Mouse (Mus musculus) lung, adult 18-20 months (tissue): ENCODE data around the gene D17Wsu92e.

Source experiments
- DNase-seq, 2 experiments: peaks; one replicate each; pipeline ENCODE4 v3.0.0; 2022; ENCODE audit warnings: mixed read lengths in 2 of 2

Gene D17Wsu92e

DNA sequence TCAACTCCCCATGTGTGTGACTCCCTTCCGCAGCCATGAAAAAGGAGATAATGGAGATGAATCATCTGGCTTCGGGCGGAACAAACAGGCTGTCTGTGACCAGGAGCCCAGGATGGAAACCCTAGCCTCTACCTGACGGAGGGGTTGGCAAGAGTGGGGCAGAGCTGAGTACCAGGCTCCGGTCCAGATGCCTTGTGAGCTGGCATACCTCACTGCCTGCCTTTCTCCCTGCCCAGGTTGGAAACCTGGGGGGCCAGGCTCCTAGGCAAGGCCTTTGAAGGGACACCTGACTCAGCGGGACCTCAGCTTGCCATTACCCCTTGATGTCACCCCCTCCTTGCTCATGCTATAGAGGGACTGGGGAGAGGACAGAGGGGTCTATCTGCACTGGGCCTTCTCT lies 79.5 kb downstream of the D17Wsu92e start:
- DNase-seq = no peak

DNA sequence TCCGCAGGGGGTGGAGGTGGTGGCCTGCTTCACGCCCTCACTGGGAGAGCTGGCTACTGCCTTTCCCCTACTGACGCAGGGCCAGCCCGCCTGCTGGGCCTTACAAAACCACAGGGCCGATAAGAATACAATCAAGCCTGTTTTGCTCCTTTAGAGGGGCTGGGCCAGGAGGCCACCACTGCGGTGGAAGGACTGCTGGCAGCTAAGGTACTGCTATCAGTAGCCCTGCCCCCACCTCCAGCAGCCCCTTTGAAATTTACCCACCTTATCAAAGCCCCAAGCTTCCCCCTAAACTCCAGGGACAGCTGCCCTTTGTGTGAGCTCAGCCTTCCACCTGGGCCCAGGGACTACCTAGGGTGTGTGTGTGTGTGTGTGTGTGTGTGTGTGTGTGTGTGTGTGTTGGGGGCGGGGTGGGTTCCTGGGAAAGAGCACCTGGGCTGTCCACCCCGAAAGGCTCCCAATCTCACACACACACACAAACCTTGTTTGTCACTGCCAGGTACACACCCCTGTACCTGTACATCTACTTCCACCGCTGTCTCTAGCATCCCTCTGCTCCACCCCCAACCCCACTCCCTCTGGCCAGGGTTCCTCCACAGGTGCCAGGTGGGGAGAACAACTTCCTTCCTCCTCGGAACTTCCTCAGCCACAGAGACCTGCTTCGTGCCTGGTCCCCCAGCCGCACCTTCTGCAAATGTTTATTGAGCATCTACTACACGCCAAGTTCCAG lies 85.9 kb downstream of the D17Wsu92e start:
- no peak for DNase-seq

DNA sequence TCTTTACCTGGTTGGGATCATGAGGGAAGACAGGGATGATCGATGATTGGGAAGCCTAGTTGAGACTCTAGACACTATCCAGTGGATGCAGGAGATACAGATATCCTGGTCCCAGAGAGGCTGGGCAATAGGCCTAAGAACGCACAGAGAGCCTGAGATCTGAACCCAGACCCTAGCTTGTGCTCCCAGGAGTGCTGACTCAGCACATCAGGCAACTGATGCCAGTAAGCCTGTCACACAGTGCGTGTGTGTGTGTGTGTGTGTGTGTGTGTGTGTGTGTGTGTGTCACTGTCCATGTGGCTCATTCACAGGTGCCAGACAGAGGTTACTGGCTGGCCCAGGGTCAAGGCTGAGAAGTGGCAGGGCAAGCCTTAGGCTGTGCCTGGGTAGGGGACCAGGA lies 87.8 kb downstream of the D17Wsu92e start:
- DNase-seq = no peak

DNA sequence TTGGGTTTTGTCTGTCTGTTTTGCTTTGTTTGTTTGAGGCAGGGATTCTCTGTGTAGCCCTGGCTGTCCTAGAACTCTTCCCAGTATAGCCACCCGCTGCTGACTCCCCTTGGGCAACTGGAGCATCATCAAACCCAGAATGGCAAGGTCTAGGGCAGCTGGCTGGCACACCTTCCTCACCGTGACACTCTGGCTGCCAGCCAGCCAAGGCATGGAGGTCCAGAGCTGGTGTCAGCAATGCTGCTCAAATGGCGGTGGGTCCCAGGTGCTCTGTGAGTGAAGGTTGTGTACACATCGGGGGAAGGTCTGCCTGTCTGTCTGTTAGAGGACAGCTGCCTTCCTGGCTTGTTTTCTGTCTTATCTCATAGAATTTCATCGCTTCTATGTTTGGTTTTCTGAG lies 88.3 kb downstream of the D17Wsu92e start:
- no peak for DNase-seq

DNA sequence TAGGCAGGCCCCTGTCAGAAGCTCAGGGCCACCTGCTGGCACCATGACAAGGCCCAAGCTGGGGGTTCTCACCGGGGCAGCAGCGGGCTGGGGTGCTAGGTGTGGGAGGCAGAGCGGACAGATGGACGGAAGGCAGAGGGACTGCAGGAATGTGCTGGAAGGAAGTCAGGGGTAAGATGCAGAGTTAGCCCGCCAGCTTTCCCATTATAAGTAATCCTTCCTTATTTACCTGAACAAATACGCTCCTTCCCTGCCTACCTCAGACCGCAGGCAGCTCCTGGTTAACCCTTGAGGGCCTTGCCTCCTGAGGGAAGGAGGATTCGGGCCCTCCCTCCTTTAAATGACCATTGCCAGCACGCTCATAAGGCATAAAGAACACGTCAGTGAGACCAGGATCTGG lies 91.7 kb downstream of the D17Wsu92e start, which contains the start of gene Spdef:
TSS of gene Spdef (minus strand) at position 186 of the 400 bp plus-strand sequence.
- no peak for DNase-seq

DNA sequence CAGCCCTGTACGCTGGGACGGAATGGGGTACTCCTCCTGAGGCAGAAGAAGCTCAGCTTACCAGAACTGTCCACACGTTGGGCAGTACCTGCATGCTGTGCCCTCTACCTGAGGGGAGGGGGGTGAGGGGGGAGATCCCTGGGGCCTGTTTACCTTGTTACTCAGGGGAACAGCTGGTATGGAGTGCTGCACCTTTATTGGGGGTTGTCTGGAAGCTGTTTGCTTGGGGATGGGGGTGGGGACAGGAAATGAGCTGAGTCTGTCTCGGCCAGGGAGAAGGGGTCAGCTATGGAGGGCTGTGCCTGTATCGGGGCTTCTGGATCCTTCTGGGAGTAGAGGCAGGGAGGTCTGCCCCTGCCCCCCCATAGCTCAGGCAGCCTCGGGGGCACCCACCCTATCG lies 93.9 kb downstream of the D17Wsu92e start:
- DNase-seq = no peak

DNA sequence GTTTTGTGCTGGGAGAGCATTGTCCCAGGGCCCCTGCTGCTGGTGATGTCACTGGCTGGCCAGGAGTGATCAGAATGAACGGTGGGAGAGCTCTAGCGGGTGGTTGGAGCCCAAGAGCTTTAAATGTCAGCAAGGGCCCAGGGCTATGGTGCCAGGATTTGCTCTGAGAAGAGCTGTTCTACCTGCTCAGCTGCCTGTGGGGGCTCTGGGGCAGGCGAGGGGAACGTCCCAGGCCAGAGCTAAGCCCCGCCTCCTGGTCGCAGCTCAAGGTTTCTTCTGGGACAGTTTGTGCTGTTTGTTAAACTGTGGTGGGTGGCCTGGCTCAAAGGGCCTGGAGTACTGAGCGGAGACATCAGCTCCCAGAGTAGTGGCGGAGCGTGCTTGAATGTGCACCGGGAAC lies 95.0 kb downstream of the D17Wsu92e start:
- no peak for DNase-seq

DNA sequence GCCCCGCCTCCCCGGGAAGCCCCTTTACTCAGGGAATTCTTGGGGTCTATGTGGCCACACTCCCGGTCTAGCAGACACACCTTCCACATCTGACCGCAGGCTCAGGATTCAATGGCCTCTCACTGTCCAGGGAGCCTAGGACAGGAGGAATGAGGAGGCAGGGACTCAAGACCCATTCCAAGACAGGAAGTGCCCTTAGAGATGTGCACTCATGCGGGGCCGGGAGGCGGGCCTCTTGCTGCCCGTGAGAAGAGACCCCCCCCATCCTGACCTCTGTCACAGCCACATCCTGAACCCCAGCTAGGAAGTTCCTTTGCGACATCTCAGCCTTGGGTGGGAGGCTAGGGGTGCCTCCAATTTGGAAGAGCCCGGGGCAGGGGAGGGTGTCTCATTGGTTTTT lies 95.4 kb downstream of the D17Wsu92e start:
- no peak for DNase-seq

DNA sequence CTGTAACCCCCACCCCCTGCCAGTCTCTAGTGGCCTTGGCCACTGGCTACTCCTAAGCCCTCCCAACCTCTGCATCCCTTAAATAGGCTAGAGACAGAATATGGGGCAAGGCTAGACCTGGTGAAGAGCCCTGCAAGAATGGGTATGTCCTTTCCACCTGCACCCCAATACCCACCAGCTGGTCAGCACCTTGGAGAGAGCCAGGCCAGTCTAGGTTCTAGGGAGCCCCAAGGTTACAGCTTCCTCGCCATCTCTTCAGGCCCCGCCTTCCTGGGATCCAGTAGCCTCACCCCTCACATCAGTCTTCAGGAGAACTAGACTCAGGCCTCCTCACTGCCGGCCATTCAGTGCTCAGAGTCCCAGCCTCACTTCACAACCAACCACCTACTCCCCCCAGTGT lies 96.1 kb downstream of the D17Wsu92e start:
- DNase-seq = no peak

DNA sequence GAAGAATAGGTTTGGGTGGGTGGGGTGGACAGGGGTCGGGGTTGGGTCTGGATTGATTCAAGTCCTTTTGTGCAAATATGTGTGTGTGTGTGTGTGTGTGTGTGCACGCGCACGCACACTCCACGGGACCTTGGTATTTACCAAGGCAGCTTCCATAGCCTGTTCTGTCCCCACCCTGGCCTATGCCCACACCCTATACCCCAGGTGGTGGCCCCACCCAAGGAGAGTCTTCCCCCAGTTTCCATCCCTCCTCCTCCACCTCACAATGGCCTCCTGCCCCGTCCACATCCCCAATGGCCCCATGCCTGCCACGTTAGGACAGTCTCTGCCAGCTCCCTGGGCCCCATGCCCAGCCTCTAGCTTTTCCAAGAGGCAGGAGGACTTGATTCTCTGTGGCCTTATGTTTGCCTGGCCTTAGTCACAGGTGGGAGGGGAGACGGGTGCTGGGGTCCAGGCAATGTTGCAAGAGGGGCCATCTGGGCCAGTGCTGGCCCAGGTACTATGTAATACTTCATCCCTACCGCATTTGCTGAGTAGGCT lies 99.3 kb downstream of the D17Wsu92e start:
- DNase-seq = no peak

DNA sequence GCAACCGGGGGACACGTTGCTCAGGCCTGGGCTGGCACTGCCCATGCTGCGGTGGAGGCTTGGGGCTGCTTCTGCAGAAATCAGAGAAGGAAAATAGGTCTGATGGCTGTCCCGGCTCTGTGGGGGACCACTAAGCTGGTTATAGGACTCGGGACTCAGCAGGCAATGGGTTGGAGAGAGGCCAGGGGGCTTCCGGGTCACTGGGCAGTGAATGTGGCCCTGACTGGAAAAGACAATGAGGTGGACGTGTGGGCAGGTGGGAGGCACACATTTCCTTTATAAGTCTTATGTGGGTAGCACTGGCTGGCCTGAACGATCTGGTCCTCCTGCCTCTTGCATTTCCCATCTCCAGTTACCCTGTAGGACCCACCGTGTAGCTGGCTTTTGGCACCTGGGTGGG lies 100.1 kb downstream of the D17Wsu92e start:
- DNase-seq = no peak

DNA sequence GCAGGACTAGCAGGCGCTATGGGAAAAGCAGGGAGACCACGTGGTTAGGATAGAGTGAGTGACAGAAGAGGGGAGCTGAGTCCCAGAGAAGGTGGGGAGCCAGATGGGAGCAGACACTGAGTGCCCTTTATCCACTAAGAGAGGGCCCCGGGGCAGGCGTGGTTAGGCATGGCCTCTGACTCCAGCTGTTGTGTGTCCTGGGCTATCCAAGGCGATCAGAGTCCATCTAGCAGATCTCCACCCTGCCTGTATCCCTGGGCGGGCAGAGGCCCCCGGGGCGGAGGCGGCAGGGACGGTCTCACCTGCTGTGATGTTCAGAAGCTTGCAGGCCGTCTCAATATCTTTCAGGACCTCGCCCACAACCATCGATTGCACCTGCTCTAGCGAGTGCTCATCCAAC lies 100.8 kb downstream of the D17Wsu92e start:
- DNase-seq = no peak

DNA sequence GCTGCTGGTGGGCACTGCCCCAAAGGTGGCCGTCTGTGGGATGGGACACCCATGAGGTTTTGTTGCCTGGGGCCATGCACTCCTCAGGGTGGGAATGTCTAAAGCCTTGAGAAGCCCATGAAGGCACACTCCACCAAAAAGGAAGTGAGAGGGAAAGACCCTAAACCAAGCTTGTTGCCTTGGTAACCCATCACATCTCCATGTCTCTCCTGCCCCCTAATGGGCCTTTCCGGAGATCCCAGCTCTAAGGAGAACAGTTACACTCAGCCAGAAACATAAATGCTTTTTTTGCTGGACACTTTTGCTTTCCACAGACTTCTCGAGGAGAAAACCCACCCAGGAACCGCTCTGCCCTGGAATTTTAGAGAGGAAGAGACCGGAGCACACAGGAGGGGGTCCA lies 102.2 kb downstream of the D17Wsu92e start:
- no peak for DNase-seq

DNA sequence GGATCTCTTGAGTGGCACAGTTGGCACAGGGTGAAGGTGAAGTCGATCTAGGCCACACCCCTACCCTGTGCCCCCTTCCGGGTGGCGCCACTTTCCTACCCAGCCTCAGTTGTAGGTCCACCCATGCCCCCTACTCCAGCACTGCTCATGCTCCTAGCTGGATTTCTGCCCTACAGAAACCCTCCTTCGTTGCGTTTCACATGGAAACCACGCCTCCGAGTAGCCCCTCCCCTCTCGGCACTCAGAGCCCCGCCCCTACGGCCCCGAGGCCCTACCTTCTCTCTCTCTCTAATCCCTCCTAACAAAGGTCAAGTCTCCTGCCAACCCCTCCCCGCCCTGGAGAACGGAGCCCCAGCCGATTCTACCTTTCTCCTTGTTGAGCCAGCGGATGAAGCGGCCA lies 103.6 kb downstream of the D17Wsu92e start:
- peak; percentile 53 to 68 for DNase-seq

DNA sequence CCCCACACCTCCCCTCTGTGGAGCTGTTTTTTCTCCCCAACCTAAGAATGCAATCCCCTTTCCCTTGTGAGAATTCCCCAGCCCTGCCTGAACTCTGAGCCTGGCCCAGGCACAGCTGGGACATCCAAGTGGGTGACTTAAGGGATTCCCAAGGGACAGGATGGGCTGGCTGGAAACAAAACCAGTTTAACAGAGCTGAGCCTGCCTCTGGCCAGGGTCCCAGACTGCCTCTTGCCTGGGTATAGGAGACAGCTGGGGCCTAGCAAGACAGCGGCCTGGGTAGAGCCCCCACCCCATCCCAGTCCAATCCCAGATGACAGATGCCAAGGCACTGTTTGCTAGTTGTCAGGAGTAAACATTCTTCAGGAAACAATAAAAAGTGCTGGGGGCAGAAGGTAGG lies 107.6 kb downstream of the D17Wsu92e start:
- DNase-seq = no peak

DNA sequence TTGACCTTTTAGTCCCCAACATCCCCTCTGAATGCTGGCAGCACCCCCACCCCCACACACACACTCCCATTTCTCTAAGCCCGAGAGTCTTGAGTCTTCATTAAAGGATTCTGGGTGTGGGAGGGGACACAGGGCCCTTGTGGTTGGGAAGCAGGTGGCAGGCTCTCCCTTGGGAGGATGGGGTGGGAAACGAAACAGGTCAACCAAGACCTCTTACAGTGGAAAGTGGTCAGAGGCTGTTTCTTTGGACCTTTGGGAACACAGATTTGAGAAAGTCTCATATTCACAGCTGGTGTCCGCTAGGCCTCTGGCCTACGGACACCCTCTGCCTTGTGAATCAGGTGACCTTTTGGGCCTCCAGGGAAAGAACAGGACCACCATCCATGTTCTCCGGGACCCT lies 110.8 kb downstream of the D17Wsu92e start:
- no peak for DNase-seq

DNA sequence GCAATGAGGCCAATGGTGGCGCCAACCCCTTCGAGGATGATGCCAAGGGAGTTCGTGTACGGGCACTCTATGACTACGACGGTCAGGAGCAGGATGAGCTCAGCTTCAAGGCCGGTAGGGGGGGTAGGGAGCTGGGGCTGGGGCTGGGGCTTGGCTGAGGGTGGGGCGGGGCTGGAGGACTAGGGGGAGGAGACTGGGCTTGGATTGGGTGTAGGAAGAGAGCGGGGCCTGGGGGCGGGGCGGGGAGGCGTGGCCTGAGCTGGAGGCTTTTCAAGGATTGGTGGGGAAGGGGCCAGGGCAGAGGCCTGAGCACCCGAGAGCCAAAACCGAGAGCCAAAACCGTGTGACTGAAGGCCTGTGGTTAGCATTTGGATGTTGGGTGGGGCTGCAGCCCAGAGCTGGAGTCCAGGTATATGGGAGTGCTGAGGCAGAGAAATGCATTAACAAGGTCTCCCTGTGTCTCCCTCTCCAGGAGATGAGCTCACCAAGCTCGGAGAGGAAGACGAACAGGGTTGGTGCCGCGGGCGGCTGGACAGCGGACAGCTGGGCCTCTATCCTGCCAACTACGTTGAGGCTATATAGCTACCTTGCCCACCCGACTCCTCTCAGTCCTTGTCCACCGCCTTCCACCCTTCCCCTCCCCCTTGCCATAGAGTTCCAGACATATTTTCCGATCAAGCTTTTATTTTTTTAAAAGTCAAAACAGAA lies 112.3 kb downstream of the D17Wsu92e start:
- peak; percentile 26 to 71 for DNase-seq

DNA sequence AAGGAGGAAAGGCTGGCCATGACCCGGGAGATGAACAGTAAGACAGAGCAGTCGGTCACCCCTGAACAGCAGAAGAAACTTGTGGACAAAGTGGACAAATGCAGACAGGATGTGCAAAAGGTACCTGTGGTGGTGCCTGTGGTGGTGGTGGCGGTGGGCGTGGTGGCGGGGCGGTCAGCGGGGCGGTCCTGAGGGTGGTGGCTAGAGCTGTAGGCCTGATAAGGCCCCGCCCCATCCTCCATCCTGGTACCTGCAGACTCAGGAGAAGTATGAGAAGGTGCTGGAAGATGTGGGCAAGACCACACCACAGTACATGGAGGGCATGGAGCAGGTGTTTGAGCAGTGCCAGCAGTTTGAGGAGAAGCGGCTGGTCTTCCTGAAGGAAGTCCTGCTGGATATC lies 114.8 kb downstream of the D17Wsu92e start:
- no peak for DNase-seq

DNA sequence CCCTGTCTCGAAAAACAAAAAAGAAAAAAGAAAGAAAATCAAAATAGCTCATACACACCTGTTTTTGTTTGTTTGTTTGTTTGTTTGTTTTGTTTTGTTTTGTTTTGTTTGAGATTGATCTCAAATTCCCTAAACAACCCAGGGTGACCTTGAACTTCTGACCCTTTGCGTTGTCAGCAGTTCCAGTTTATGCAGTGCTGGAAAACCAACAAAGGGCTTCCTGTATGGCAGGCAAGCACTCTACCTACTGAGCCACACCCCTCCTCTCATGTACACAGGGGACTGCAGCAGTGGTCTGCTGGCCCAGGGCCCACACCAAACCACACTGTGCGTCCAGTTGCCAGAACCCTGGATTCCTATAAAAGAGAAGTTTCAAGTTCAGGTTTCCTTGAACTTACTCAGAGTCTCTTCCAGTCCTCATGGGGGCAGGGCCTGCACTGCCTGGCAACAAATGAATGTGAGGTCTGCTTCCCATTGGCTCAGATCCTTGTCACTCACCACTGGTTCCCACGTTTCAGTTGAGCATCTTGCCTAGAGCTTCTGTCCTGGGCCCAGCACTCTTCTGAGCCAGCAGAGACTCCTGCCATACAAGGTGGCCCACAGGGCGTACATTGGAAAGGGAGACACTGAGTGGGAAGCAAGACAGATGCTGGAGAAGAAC lies 116.4 kb downstream of the D17Wsu92e start:
- no peak for DNase-seq

DNA sequence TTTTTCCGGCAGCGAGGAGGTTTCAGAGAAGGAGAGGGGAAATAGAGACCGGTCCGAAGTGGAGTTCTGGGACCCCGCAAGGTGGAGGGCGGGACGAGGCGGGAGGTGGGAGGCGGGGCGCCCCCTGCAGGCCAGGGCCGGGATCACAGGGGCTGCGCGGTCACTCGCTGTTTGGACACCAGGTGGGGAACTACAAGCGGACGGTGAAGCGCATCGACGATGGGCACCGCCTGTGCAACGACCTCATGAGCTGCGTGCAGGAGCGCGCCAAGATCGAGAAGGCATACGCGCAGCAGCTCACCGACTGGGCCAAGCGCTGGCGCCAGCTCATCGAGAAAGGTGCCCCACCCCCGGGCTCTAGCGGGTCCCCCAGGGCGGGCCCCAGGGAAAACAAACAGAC lies 117.9 kb downstream of the D17Wsu92e start:
- DNase-seq = peak; percentile 48 to 50

DNA sequence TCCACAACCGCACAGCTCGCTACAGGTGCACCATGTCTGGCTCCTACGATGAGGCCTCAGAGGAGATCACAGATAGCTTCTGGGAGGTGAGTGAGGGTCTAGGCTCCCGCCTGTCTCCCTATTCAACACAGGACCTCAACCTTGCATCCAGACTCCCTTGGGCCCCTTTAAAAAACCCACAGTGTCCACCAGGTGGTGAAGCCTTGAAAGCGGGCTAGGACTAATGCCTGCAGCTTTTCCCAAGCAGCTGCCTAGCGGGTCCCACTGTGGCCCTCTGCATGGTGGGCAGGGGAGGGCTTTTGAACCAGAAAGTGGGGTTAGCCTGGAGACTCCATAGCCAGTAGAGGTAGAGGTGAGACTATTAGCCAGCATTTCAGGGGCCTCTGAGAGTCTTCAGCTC lies 118.6 kb downstream of the D17Wsu92e start:
- no peak for DNase-seq
